22 mouse cellular contexts compared by ENCODE assay signal in the genomic region with DNA sequence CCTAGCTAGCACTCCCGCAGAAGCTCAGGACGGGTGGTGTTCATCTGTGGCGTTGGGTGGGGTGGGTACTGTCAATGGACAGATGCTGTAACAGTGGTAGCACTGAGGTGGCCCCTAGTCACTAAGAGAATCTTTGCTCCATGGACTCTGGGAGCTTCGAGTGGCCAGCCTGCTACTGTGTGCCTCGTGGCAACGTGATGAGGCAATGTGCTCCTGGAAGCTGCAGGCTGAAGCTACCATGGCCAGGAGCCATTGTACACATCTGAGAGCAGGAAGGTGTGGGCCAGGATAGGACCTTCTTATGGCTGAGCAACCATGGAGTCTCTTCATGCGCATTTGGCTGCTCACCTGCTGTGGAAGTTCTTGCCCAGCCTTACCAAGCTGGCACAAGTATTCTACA. TPM values are rescaled to one million over a fixed set of nuclear protein-coding genes. Genes with fewer than 3 reads are reported as not detected.
DNase-seq lines count a peak whose midpoint lies in the region; ATAC-seq and TF ChIP-seq lines count a peak whose summit lies in the region.
"Had no signal": no experiment of that assay in that cellular context is flagged by ENCODE, and none has a peak within 500 bp of the region (broad histone marks: within the 10 kb centered on the region; RNA-seq: fewer than 3 reads in every experiment).

No protein-coding gene starts in this region.

- no peak for TF ChIP-seq POLR2A in liver, adult 2 months (IDR thresholded peaks at IDR 0.05; ENCODE audit: extremely low read depth, insufficient read depth, low read length)

- WGBS in liver, adult 2 months: 65% methylated on average over 7 of the region's 7 CpGs
- 85% methylated on average over 7 of the region's 7 CpGs for WGBS in liver, embryonic 12.5 days (ENCODE audit: insufficient replicate concordance)
- 76% methylated on average over 7 of the region's 7 CpGs for WGBS in liver, postnatal 0 days (ENCODE audit: insufficient replicate concordance)

- H3K9ac ChIP-seq in liver, adult 2 months (ENCODE audit: low read depth, low read length): no peak overlapping the region
- H3K9ac ChIP-seq in liver, embryonic 12.5 days: no peak overlapping the region
- no peak overlapping the region for H3K9ac ChIP-seq in liver, postnatal 0 days (replicated peaks)
- H3K9ac ChIP-seq: embryonic facial prominence, embryonic 12.5 days; forebrain, embryonic 12.5 days had no signal

- TF ChIP-seq EP300 in liver, postnatal 0 days (IDR thresholded peaks at IDR 0.05; ENCODE audit: low read depth): no peak

- no peak for ATAC-seq in liver, embryonic 12.5 days
- peak; percentile 63 for ATAC-seq in liver, postnatal 0 days
- ATAC-seq: CD4-positive, CD25-positive, alpha-beta regulatory T cell, adult 4 months; forebrain, embryonic 14.5 days; forebrain, embryonic 16.5 days had no signal

- H3K4me3 ChIP-seq in liver, adult 2 months (ENCODE audit: insufficient read depth, low read depth, low read length): no peak overlapping the region
- no peak overlapping the region for H3K4me3 ChIP-seq in liver, embryonic 12.5 days
- H3K4me3 ChIP-seq in liver, postnatal 0 days (ENCODE audit: low read depth, low read length): no peak overlapping the region
- H3K4me3 ChIP-seq: embryonic facial prominence, embryonic 10.5 days; embryonic facial prominence, embryonic 12.5 days; forebrain, embryonic 10.5 days; forebrain, embryonic 12.5 days had no signal

- peaks cover 2% of the 10 kb centered on the region; the same call in 1 of the 2 replicates for H3K36me3 ChIP-seq in liver, adult 2 months (ENCODE audit: control insufficient read depth, insufficient read depth, low read length)
- H3K36me3 ChIP-seq in liver, embryonic 12.5 days: peaks cover 63% of the 10 kb centered on the region
- peaks cover 6% of the 10 kb centered on the region; the same call in 1 of the 2 replicates for H3K36me3 ChIP-seq in liver, postnatal 0 days (replicated peaks; ENCODE audit: insufficient read depth, low read length)

- DNase-seq in liver, adult 2 months (ENCODE audit: extremely low read depth, low read depth, low spot score): peak; percentile 85
- DNase-seq in liver, postnatal 0 days: peak; percentile 35
- no peak for DNase-seq in liver
- no peak for DNase-seq in adrenal gland, postnatal 14 days
- DNase-seq: adrenal gland, adult 2 months; adrenal gland, postnatal 10 days; adrenal gland, postnatal 36 days; B cell, adult 2 months; cerebellum, adult 11-12 months; cerebellum, adult 2 months; cerebellum, adult 9-10 months; cerebellum, postnatal 10 days; cerebellum, postnatal 25 days had no signal

- H3K79me2 ChIP-seq in liver, adult 2 months (ENCODE audit: control insufficient read depth, insufficient read depth, low read length): no peaks in the 10 kb centered on the region

- H3K27me3 ChIP-seq in liver, adult 2 months (ENCODE audit: control insufficient read depth, insufficient read depth, low read length): no peaks in the 10 kb centered on the region
- H3K27me3 ChIP-seq in liver, embryonic 12.5 days (replicated peaks): no peaks in the 10 kb centered on the region
- H3K27me3 ChIP-seq in liver, postnatal 0 days (ENCODE audit: insufficient read depth, low read length): no peaks in the 10 kb centered on the region
- H3K27me3 ChIP-seq: CH12.LX; embryonic facial prominence, embryonic 12.5 days; forebrain, embryonic 12.5 days had no signal

- no peak for TF ChIP-seq CTCF in liver, adult 2 months (IDR thresholded peaks at IDR 0.05; ENCODE audit: low read depth, low read length)
- no peak for TF ChIP-seq CTCF in liver, postnatal 0 days (IDR thresholded peaks at IDR 0.05; ENCODE audit: low read depth)

- no peak overlapping the region for H3K4me2 ChIP-seq in liver, embryonic 12.5 days
- no peak overlapping the region for H3K4me2 ChIP-seq in liver, postnatal 0 days (ENCODE audit: low read depth, low read length)
- H3K4me2 ChIP-seq: embryonic facial prominence, embryonic 12.5 days; forebrain, embryonic 12.5 days had no signal

- peaks cover 8% of the 10 kb centered on the region for H3K4me1 ChIP-seq in liver, adult 2 months (ENCODE audit: control insufficient read depth, insufficient read depth, low read length)
- H3K4me1 ChIP-seq in liver, embryonic 12.5 days: no peaks in the 10 kb centered on the region
- peaks cover 3% of the 10 kb centered on the region for H3K4me1 ChIP-seq in liver, postnatal 0 days (ENCODE audit: insufficient read depth)
- H3K4me1 ChIP-seq: embryonic facial prominence, embryonic 10.5 days; embryonic facial prominence, embryonic 12.5 days; forebrain, embryonic 10.5 days; forebrain, embryonic 12.5 days had no signal

- H3K9me3 ChIP-seq in liver, embryonic 12.5 days (replicated peaks): no peaks in the 10 kb centered on the region
- H3K9me3 ChIP-seq in liver, postnatal 0 days (ENCODE audit: low read length): no peaks in the 10 kb centered on the region
- H3K9me3 ChIP-seq: embryonic facial prominence, embryonic 10.5 days; embryonic facial prominence, embryonic 12.5 days; forebrain, embryonic 10.5 days; forebrain, embryonic 12.5 days had no signal

- H3K27ac ChIP-seq in liver, adult 2 months (replicated peaks; ENCODE audit: insufficient read depth, low read depth, low read length): no peak overlapping the region
- H3K27ac ChIP-seq in liver, embryonic 12.5 days: no peak overlapping the region
- H3K27ac ChIP-seq in liver, postnatal 0 days (ENCODE audit: low read depth): no peak overlapping the region
- H3K27ac ChIP-seq: embryonic facial prominence, embryonic 10.5 days; embryonic facial prominence, embryonic 12.5 days; forebrain, embryonic 10.5 days; forebrain, embryonic 12.5 days had no signal

RNA-seq across cellular contexts. Expression of gene Gm9803, which starts 14.7 kb away (rescaled TPM):
- total RNA-seq in liver, adult 2 months (2014; rRNA removed): 4.0 and 9.3 TPM in 2 replicates
- 57.1 and 65.8 TPM in 2 replicates for polyA plus RNA-seq in liver, adult 2 months (2012; rRNA removed)
- polyA plus RNA-seq in liver, embryonic 12.5 days (2016; fragmentation: Nextera tagmentation; extraction: Ambion mirVana): 9.6 and 11.7 TPM in 2 replicates
- 7.8 and 8.7 TPM in 2 replicates for polyA plus RNA-seq in liver, postnatal 0 days (2015; fragmentation: Nextera tagmentation; extraction: Ambion mirVana)
- 19.7 and 21.9 TPM in 2 replicates for total RNA-seq in adrenal gland, postnatal 14 days (2021)

RNA-seq across cellular contexts. Expression of gene Bend3, which starts 30.6 kb away (rescaled TPM):
- 1.3 and 1.5 TPM in 2 replicates for total RNA-seq in liver, adult 2 months (2014; rRNA removed)
- 1.8 and 2.1 TPM in 2 replicates for polyA plus RNA-seq in liver, adult 2 months (2012; rRNA removed)
- polyA plus RNA-seq in liver, embryonic 12.5 days (2016; fragmentation: Nextera tagmentation; extraction: Ambion mirVana): 3.0 and 4.2 TPM in 2 replicates
- 0.51 TPM in 2 replicates for polyA plus RNA-seq in liver, postnatal 0 days (2015; fragmentation: Nextera tagmentation; extraction: Ambion mirVana)
- 7.0 and 7.2 TPM in 2 replicates for total RNA-seq in adrenal gland, postnatal 14 days (2021)

RNA-seq across cellular contexts. Expression of gene 1700021F05Rik, which starts 31.6 kb away (rescaled TPM):
- total RNA-seq in liver, adult 2 months (2014; rRNA removed): 19.9 and 21.5 TPM in 2 replicates
- 5.9 and 6.2 TPM in 2 replicates for polyA plus RNA-seq in liver, adult 2 months (2012; rRNA removed)
- polyA plus RNA-seq in liver, embryonic 12.5 days (2016; fragmentation: Nextera tagmentation; extraction: Ambion mirVana): 46.4 and 50.8 TPM in 2 replicates
- 31.2 and 32.5 TPM in 2 replicates for polyA plus RNA-seq in liver, postnatal 0 days (2015; fragmentation: Nextera tagmentation; extraction: Ambion mirVana)
- total RNA-seq in adrenal gland, postnatal 14 days (2021): 94.0 and 99.4 TPM in 2 replicates

Comparison
In these comparisons a context has a peak if more than half of its experiments do, and no peak if none do; other contexts are left out.
1. DNase-seq: peak in liver, adult 2 months (single experiment) and liver, postnatal 0 days (single experiment); none in liver (single experiment) and adrenal gland, postnatal 14 days (single experiment).